Mouse (Mus musculus) embryonic fibroblast, embryonic 13.5 days (primary cell): ENCODE measurements around the gene Nlrp3. TPM values are rescaled to one million over a fixed set of nuclear protein-coding genes. Genes with fewer than 3 reads are reported as not detected.

ENCODE experiments used
- H3K27ac ChIP-seq: 2 replicates; pipeline ENCODE4 v1.5.1; 2012; ENCODE audit warnings: low read length, control low read depth, inconsistent platforms; ENCODE audit not compliant: insufficient read depth
- H3K4me1 ChIP-seq: 2 replicates; pipeline ENCODE4 v1.6.1; 2011; ENCODE audit warnings: low read length; ENCODE audit not compliant: control insufficient read depth, insufficient read depth
- H3K4me3 ChIP-seq: 2 replicates; pipeline ENCODE4 v1.5.1; 2011; ENCODE audit warnings: mild to moderate bottlenecking, control low read depth, low read length; ENCODE audit not compliant: insufficient read depth
- CTCF ChIP-seq: IDR thresholded peaks from 2 replicates; pipeline ENCODE4 v1.5.1; 2011; ENCODE audit warnings: mild to moderate bottlenecking, control low read depth, low read length, moderate library complexity, borderline replicate concordance; ENCODE audit not compliant: insufficient read depth
- POLR2A ChIP-seq: IDR thresholded peaks from 2 replicates; pipeline ENCODE4 v1.6.1; 2011; ENCODE audit warnings: low read depth, mild to moderate bottlenecking, control low read depth, low read length, moderate library complexity
- polyA plus RNA-seq: library from polyadenylated mRNA; stranded (reverse); fragments of >200 nt; gene quantifications from 2 replicates; pipeline ENCODE4 v1.2.4, GENCODE M21; 2011; ENCODE audit warnings: low read depth; ENCODE audit not compliant: missing spikeins, insufficient read length

Gene Nlrp3
- 0.79 TPM in 1 of 2 replicates, not detected in the other for polyA plus RNA-seq

DNA sequence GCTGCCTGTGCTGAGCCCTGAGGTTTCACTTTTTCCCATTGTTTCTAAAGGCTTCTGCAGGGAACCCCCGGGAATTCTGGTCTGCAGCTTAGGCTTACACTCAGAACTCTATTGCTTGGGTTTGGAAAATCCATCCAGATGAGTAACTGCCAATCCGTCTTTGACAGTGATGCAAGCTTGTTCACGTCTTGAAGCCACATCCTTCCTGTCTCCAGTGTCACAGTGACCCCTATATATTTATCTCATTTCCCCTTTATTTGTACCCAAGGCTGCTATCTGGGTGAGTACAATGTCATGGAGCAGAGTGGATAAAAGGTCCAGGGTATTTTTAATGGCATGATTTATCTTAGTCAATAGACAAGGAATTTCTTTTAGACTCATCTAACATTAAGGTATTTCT, at the start of gene Nlrp3:
Nlrp3 (plus strand) TSS at position 245 of the 400 bp plus-strand sequence.
- Histone ChIP-seq H3K4me1 (no peaks in the 10 kb centered on the region), H3K27ac (no peak within 1 kb of the TSS), H3K4me3 (no peak within 1 kb of the TSS)
- TF ChIP-seq POLR2A (no peak), CTCF (no peak)

DNA sequence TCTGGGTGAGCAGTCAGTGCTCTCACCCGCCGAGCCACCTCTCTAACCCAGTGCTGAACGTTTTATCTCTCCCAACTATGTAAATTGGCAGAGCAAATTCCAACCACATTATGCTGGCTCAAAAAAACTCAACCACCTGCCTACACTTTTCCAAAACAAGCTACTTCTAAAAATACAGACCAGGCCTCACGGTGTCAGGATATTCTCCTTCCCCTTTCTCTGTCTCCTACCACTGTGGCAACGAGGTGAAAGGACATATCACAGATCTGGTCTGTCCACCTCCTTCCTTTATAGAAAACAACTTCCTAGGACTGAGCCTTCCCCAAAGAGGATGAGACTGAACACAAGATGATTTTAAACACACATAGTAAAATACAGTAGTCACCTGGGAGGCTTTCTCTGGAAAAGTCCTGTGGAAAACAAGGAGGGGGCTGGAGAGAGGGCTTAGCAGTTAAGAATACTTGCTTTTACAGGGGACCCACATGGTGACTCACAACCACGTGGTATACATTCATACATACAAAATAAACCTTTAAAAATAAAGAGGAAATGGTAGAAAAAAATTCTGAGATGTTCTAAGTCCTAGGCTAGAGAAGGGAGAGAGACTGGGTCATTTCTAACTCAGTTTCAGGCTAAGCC, 44.6 kb upstream of the Nlrp3 start:
- Histone ChIP-seq H3K4me1 (no peaks in the 10 kb centered on the region), H3K27ac (no peak overlapping the region), H3K4me3 (no peak overlapping the region)
- no peak for TF ChIP-seq POLR2A
- no peak for TF ChIP-seq CTCF

DNA sequence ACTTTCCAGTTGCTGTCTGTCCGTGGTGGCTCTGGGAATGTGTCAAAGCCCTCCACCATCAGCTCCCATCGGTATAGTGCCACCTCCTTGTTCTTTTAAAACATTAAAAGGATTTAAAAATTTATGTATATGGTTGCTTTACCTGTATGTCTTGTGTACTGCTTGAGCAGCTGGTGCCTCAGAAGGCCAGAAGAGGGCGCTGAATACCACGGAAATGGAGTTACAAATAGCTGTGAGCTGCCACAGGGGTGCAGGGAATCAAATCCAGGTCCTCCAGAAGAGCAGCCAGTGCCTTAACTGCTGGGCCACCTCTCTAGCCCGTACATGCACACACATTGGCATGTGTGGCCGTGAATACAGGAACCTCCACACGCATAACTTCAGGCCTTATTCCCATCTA, 43.6 kb upstream of the Nlrp3 start:
- no peak overlapping the region for H3K27ac ChIP-seq
- H3K4me3 ChIP-seq, result no peak overlapping the region
- TF ChIP-seq POLR2A (no peak), CTCF (0 out of 2 replicates have a peak, but pooled peaks have one; percentile 6)
- no peaks in the 10 kb centered on the region for H3K4me1 ChIP-seq

DNA sequence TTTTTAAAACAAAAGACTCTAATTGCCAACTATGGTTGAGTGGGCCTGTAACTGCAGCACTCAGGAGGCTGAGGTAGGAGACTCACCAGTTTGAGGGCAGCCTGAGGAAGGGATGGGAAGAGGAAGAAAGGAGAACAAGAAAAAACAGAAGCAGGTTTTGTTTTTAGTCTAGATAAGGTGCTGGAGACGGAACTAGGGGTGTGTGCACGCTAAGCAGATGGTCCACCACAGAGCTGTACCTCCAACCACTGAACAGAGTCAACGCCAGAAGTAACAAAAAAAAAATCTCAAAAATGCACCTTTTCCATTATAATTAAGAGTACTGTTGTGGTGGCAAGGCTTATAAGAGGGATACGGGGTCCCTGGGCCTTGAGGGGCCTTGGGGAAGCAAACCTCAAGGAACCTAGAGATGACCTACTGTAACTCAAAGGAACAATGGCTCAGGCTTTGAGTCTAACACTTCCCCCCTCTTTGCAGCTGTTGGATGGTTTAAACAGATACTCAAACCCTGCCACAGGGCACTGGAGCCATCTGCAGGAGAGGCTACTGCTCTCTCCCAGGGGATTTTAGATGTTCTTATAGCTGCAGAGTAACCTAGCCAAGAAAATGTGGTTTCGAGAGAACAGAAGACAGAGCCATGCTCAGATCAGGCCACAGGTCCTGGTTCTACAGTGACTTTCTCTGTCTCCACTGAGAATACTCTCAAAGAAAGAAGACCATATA, 39.2 kb upstream of the Nlrp3 start:
- no peak overlapping the region for H3K4me3 ChIP-seq
- TF ChIP-seq POLR2A (no peak), CTCF (no peak)
- H3K4me1 ChIP-seq, result 0 out of 2 replicates have a peak, but pooled peaks cover 4% of the 10 kb centered on the region
- no peak overlapping the region for H3K27ac ChIP-seq

DNA sequence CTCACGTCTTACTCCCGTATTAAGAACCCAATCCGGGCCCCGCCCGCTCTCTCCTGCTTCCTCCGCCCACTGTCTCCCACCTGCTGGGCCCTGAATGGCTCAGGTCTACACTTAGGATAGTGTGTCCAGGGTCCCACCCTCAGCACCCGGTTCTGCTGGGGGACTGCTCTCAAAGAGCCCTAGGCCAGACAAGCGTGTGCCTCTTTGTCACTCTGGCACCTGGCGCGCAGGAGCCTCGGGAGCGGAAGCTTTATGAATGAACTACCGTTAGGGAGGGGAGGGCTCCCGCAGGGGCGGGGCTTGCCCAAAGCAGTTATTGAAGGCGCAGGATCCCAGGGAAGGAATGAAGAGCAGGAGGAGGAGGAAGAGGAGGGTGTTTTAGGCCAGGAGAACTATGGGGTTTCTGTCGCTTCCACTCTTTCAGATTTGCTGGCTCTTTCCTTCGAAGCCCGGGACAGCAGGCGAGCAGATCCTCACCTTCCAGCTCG, 36.0 kb upstream of the Nlrp3 start:
- Histone ChIP-seq H3K4me3 (peak overlapping the region; percentile 94), H3K4me1 (0 out of 2 replicates have a peak, but pooled peaks cover 4% of the 10 kb centered on the region)
- TF ChIP-seq POLR2A (peak; percentile 78), CTCF (no peak)

DNA sequence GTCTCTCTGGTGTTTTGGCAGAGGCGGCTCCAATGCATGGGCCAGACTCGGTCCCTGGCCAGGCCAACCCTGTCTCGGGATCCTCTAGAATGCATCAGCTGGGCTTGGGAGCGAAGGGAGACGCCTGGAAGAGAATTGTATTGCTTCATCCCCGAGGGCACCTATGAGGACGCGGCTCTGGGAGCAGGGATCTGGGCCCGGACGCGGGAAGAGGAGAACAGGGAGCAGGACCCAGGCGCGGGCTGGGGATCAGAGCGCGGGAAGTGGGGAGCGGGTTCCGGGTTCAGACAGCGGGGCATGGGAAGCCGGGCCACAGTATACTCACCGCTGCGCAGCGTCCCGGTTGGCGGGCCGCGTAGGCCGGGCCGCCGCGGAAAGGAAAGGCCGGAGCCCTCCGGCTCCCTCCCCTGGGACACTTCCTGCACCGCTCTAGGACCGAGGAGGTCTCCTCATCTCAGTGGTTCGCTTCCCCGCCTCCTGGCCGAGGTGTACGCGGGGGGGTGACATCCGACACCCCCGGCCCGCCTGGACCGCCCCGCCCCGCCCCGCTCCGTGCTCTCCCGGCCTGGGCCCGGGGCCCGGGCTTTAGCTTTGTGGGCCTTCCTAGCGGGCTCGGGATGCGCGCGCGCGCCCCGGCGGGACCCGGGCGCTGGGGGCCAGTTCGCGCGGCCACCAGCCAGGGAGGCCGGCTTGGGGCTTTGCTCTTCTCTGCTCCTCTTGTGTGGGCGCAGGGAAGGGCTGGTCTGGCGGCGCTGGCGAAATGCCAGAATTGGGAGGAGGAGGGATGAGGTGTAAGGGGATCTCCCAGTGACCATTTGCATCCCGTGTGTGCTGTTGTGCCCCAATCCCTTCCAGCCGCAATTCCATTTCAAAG, 35.3 kb upstream of the Nlrp3 start:
- peak overlapping the region; percentile 94 for H3K4me3 ChIP-seq

More for the DNA sequence above, 36.0 kb upstream of the Nlrp3 start:
- H3K27ac ChIP-seq, result peak overlapping the region; percentile 87

DNA sequence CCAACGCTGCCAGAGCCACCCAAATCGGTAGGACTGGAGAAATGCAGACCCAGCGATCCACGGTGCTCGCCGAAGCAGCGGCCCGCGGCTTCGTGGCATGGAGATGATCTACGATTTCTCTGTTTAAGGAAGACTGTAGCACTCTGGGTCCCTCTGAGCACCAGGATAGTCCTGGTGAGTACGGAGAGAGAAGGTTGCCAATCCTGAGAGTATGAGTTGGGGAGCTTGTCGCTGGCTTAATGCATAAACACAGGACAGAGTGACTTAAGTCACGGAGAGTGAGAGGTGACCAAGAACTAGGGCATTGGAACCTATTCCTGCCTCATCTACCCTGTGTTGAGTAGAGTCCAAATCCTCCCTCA, 34.7 kb upstream of the Nlrp3 start:
- Histone ChIP-seq H3K27ac (peak overlapping the region; percentile 74), H3K4me3 (peak overlapping the region; percentile 94), H3K4me1 (0 out of 2 replicates have a peak, but pooled peaks cover 4% of the 10 kb centered on the region)
- TF ChIP-seq POLR2A (no peak; the same call in none of the 2 replicates), CTCF (no peak)

More for the DNA sequence above, 35.3 kb upstream of the Nlrp3 start:
- H3K4me1 ChIP-seq, result 0 out of 2 replicates have a peak, but pooled peaks cover 4% of the 10 kb centered on the region
- TF ChIP-seq POLR2A (peak; percentile 63; the same call in 1 of the 2 replicates), CTCF (no peak)
- peak overlapping the region; percentile 87 for H3K27ac ChIP-seq

DNA sequence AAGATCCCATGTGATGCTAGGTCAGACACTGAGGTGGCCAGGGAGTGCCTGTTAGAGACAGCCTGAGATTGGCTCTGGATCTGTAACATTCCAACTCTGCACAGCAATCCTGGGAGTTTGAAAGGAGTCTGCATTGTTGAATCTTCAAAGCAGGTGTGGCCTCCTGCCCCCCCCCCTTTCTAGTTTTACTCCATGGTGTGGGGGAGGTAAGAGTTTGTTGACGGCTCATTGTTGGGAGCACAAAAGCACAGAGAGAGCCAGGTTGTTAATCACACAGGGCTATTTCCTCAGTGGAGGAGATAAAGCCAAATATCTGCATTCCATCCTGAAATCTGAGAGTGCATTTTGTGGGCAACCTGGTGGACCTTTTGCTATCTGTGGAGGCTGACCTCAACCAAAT, 29.8 kb upstream of the Nlrp3 start:
- Histone ChIP-seq H3K27ac (no peak overlapping the region), H3K4me3 (no peak overlapping the region), H3K4me1 (no peaks in the 10 kb centered on the region)
- TF ChIP-seq POLR2A, result no peak
- no peak for TF ChIP-seq CTCF

DNA sequence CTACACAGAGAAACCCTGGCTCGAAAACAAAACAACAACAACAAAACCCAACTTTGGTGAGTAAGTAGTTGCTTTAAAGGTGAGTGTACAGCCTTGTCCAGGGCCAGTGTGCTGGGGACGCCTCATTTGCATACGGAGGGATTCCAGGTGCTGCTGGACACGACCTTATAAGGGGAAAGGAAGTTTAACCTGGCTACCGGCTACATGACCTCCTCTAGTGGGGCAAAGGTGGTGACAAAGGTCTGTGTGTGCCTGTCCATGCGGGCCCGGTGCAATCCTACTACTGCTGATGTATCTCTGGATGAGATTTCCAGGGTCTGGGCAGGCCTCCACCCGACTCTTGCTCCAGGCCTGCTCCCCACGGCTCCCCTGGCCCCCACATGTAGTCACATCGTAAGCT, 28.6 kb upstream of the Nlrp3 start:
- Histone ChIP-seq H3K4me1 (no peaks in the 10 kb centered on the region), H3K27ac (no peak overlapping the region), H3K4me3 (no peak overlapping the region)
- TF ChIP-seq POLR2A (no peak), CTCF (no peak)
